Mouse (Mus musculus): Measurements from ENCODE around the gene Nudt4. TPM values are rescaled to one million over a fixed set of nuclear protein-coding genes. Genes with fewer than 3 reads are reported as not detected.

Nudt4 gene
- total RNA-seq, 1 experiment: 92.4 TPM

- Histone ChIP-seq H3K9ac (ENCODE audit: insufficient read depth, low read depth, low read length, poor library complexity, severe bottlenecking) (no peak overlapping the region), H3K27ac (ENCODE audit: insufficient read depth, low read depth, low read length, poor library complexity, severe bottlenecking) (no peak overlapping the region), H3K4me3 (ENCODE audit: insufficient read depth in 1 of 2, low read depth in 1 of 2, low read length in 2 of 2, poor library complexity in 1 of 2, severe bottlenecking in 1 of 2) (no peak overlapping the region), H3K4me1 (ENCODE audit: control insufficient read depth in 2 of 2, insufficient read depth in 2 of 2, low read length in 2 of 2, poor library complexity in 1 of 2) (peaks cover 0 to 2% of the 10 kb centered on the region in 2 experiments; a peak in 1 of 4 replicates), H3K9me3 (ENCODE audit: control insufficient read depth, insufficient read depth, low read depth, low read length) (no peaks in the 10 kb centered on the region), H3K36me3 (ENCODE audit: control insufficient read depth, insufficient read depth, low read length, poor library complexity, severe bottlenecking) (no peaks in the 10 kb centered on the region)
- in situ Hi-C loops (cut with MboI; ENCODE audit: low sequenced_read_pairs in 2 of 2, unreplicated experiment in 2 of 2): loop anchor here (25.0 kb wide), 2 partner anchors 501 to 551 kb away; no protein-coding TSS in a partner anchor
- TF ChIP-seq ZNF384 (IDR thresholded peaks at IDR 0.05; ENCODE audit: low read depth, low read length) (no peak), ZC3H11A (IDR thresholded peaks at IDR 0.05; ENCODE audit: borderline replicate concordance, low read depth, low read length) (no peak), HCFC1 (IDR thresholded peaks at IDR 0.05; ENCODE audit: borderline replicate concordance, insufficient read depth, low read length) (no peak), MAFK (IDR thresholded peaks at IDR 0.05; ENCODE audit: insufficient read depth, low read depth, low read length) (no peak), CHD2 (IDR thresholded peaks at IDR 0.05; ENCODE audit: low read depth, low read length) (no peak)
- no peak for DNase-seq (ENCODE audit: low read depth, low spot score)
These were observed 27.8 kb downstream of the Nudt4 start for GRCm38 (mm10) chr10:95536222-95536541.

DNA sequence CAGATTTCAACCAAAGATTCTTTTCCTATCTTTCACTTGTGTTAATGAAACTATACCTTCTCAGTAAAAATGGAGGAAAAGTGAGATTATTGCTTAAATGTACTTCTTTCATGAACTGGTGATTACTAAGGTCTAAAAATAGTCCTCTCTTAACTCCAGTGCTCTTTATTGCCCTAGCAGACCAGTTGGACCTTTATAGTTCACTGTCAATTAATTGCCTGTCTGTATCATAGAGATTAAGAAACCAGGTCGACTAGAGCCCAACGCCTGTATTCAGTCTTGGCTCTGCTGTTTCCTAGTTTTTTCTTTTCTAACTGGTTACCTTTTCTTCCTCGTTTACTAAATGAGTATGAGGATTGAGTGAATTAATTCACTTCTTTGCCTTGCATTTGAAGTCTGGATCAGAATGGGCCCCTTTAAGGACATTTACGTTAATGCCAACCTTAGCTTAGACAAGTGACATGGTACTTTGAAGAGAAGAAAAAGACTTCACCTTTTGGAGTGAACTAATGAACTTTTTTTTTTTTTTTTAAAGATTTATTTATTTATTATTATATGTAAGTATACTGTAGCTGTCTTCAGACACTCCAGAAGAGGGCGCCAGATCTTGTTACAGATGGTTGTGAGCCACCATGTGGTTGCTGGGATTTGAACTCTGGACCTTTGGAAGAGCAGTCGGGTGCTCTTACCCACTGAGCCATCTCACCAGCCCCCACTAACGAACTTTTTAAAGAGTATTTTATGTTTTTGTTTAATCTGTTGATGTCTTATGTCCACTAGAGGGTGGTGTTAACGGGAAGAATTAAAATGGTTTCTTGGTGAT, 28.3 kb downstream of the Nudt4 start:
- TF ChIP-seq ZNF384 (IDR thresholded peaks at IDR 0.05; ENCODE audit: low read depth, low read length) (peak; percentile 64; the same call in 1 of the 2 replicates), CHD2 (IDR thresholded peaks at IDR 0.05; ENCODE audit: low read depth, low read length) (no peak), ZC3H11A (IDR thresholded peaks at IDR 0.05; ENCODE audit: borderline replicate concordance, low read depth, low read length) (no peak), MAFK (IDR thresholded peaks at IDR 0.05; ENCODE audit: insufficient read depth, low read depth, low read length) (no peak)
- no peaks in the 10 kb centered on the region for H3K9me3 ChIP-seq (ENCODE audit: control insufficient read depth, insufficient read depth, low read depth, low read length)
- in situ Hi-C loops (cut with MboI; ENCODE audit: low sequenced_read_pairs in 2 of 2, unreplicated experiment in 2 of 2): loop anchor here (25.0 kb wide), 2 partner anchors 502 to 552 kb away; no protein-coding TSS in a partner anchor
- H3K9ac ChIP-seq (ENCODE audit: insufficient read depth, low read depth, low read length, poor library complexity, severe bottlenecking): no peak overlapping the region
- no peak overlapping the region for H3K27ac ChIP-seq (ENCODE audit: insufficient read depth, low read depth, low read length, poor library complexity, severe bottlenecking)
- H3K4me1 ChIP-seq (ENCODE audit: control insufficient read depth in 2 of 2, insufficient read depth in 2 of 2, low read length in 2 of 2, poor library complexity in 1 of 2): peaks cover 0 to 2% of the 10 kb centered on the region in 2 experiments; a peak in 2 of 4 replicates
- H3K36me3 ChIP-seq (ENCODE audit: control insufficient read depth, insufficient read depth, low read length, poor library complexity, severe bottlenecking): no peaks in the 10 kb centered on the region
- no peak overlapping the region for H3K4me3 ChIP-seq (ENCODE audit: insufficient read depth in 1 of 2, low read depth in 1 of 2, low read length in 2 of 2, poor library complexity in 1 of 2, severe bottlenecking in 1 of 2)
- DNase-seq (ENCODE audit: low read depth, low spot score): no peak

DNA sequence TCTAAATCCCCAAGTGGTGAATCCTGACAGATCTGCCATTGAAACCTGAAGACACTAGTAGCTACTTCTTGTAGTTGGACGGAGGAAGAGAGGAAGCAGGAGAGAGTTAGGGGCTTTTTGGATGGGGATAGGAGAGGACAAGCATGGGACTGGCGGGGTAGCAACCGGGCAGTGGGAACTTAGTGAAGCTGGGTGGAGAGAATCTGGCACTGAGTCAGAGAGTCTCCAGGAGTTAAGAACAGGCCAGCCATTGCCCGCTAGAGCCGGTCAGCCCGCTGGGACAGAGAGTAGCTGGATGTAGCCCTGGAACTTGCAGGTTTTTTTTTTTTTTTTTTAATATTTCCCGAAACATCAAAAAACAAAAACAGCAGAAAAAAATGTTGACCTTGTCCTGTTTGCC, 30.6 kb downstream of the Nudt4 start:
- Histone ChIP-seq H3K27ac (ENCODE audit: insufficient read depth, low read depth, low read length, poor library complexity, severe bottlenecking) (no peak overlapping the region), H3K36me3 (ENCODE audit: control insufficient read depth, insufficient read depth, low read length, poor library complexity, severe bottlenecking) (no peaks in the 10 kb centered on the region), H3K4me1 (ENCODE audit: control insufficient read depth in 2 of 2, insufficient read depth in 2 of 2, low read length in 2 of 2, poor library complexity in 1 of 2) (peaks cover 2 to 5% of the 10 kb centered on the region in 2 experiments; a peak in 3 of 4 replicates), H3K9ac (ENCODE audit: insufficient read depth, low read depth, low read length, poor library complexity, severe bottlenecking) (no peak overlapping the region), H3K4me3 (ENCODE audit: insufficient read depth in 1 of 2, low read depth in 1 of 2, low read length in 2 of 2, poor library complexity in 1 of 2, severe bottlenecking in 1 of 2) (no peak overlapping the region), H3K9me3 (ENCODE audit: control insufficient read depth, insufficient read depth, low read depth, low read length) (no peaks in the 10 kb centered on the region)
- in situ Hi-C loops (cut with MboI; ENCODE audit: low sequenced_read_pairs in 2 of 2, unreplicated experiment in 2 of 2): loop anchor here (25.0 kb wide), 2 partner anchors 504 to 554 kb away; no protein-coding TSS in a partner anchor
- TF ChIP-seq HCFC1 (IDR thresholded peaks at IDR 0.05; ENCODE audit: borderline replicate concordance, insufficient read depth, low read length) (no peak), ZC3H11A (IDR thresholded peaks at IDR 0.05; ENCODE audit: borderline replicate concordance, low read depth, low read length) (no peak), CHD2 (IDR thresholded peaks at IDR 0.05; ENCODE audit: low read depth, low read length) (no peak), MAFK (IDR thresholded peaks at IDR 0.05; ENCODE audit: insufficient read depth, low read depth, low read length) (no peak), ZNF384 (IDR thresholded peaks at IDR 0.05; ENCODE audit: low read depth, low read length) (no peak)
- no peak for DNase-seq (ENCODE audit: low read depth, low spot score)

GRCm38 (mm10) chr10:95532916-95533315, 31.0 kb downstream of the Nudt4 start:
- Histone ChIP-seq H3K27ac (ENCODE audit: insufficient read depth, low read depth, low read length, poor library complexity, severe bottlenecking) (no peak overlapping the region), H3K9me3 (ENCODE audit: control insufficient read depth, insufficient read depth, low read depth, low read length) (no peaks in the 10 kb centered on the region), H3K4me3 (ENCODE audit: insufficient read depth in 1 of 2, low read depth in 1 of 2, low read length in 2 of 2, poor library complexity in 1 of 2, severe bottlenecking in 1 of 2) (no peak overlapping the region), H3K36me3 (ENCODE audit: control insufficient read depth, insufficient read depth, low read length, poor library complexity, severe bottlenecking) (no peaks in the 10 kb centered on the region), H3K9ac (ENCODE audit: insufficient read depth, low read depth, low read length, poor library complexity, severe bottlenecking) (no peak overlapping the region), H3K4me1 (ENCODE audit: control insufficient read depth in 2 of 2, insufficient read depth in 2 of 2, low read length in 2 of 2, poor library complexity in 1 of 2) (peaks cover 2 to 5% of the 10 kb centered on the region in 2 experiments; a peak in 3 of 4 replicates)
- in situ Hi-C loops (cut with MboI; ENCODE audit: low sequenced_read_pairs in 2 of 2, unreplicated experiment in 2 of 2): loop anchor here (25.0 kb wide), 2 partner anchors 504 to 554 kb away; no protein-coding TSS in a partner anchor
- no peak for DNase-seq (ENCODE audit: low read depth, low spot score)
- no peak for TF ChIP-seq HCFC1 (IDR thresholded peaks at IDR 0.05; ENCODE audit: borderline replicate concordance, insufficient read depth, low read length)
- no peak for TF ChIP-seq MAFK (IDR thresholded peaks at IDR 0.05; ENCODE audit: insufficient read depth, low read depth, low read length)
- TF ChIP-seq CHD2 (IDR thresholded peaks at IDR 0.05; ENCODE audit: low read depth, low read length): no peak
- TF ChIP-seq ZNF384 (IDR thresholded peaks at IDR 0.05; ENCODE audit: low read depth, low read length): no peak
- no peak for TF ChIP-seq ZC3H11A (IDR thresholded peaks at IDR 0.05; ENCODE audit: borderline replicate concordance, low read depth, low read length)
